Mouse (Mus musculus) liver, embryonic 13.5 days (tissue): ENCODE measurements around the gene Stox2. TPM values are rescaled to one million over a fixed set of nuclear protein-coding genes. Genes with fewer than 3 reads are reported as not detected.
"Not testable (repeated sequence)": the region's sequence is repeated elsewhere in the genome, so short reads cannot be mapped to it uniquely, and the experiment has no call there.

Experiments
- ATAC-seq: fragments of 200-750 bp; cut with Nextera tagmentation; 2 replicates; pipeline ENCODE4 v1.8.0; 2017; ENCODE audit warnings: low read depth, mild to moderate bottlenecking, moderate number of reproducible peaks, moderate library complexity
- DNase-seq: peaks from one replicate; pipeline ENCODE4 v3.0.0; 2022
- H3K27ac ChIP-seq: fragments of 300-500 bp; sonication (generic); 2 replicates; pipeline ENCODE4 v1.5.1; 2015; ENCODE audit warnings: moderate library complexity, mild to moderate bottlenecking, inconsistent platforms
- H3K27me3 ChIP-seq: fragments of 300-500 bp; sonication (generic); 2 replicates; pipeline ENCODE4 v1.6.1; 2015; ENCODE audit warnings: mild to moderate bottlenecking, inconsistent platforms
- H3K36me3 ChIP-seq: fragments of 300-500 bp; sonication (generic); 2 replicates; pipeline ENCODE4 v1.6.1; 2015; ENCODE audit warnings: mild to moderate bottlenecking, inconsistent platforms
- H3K4me1 ChIP-seq: fragments of 300-500 bp; sonication (generic); replicated peaks from 2 replicates; pipeline ENCODE4 v1.6.1; 2015; ENCODE audit warnings: inconsistent platforms
- H3K4me2 ChIP-seq: fragments of 300-500 bp; sonication (generic); 2 replicates; pipeline ENCODE4 v1.6.1; 2015; ENCODE audit warnings: inconsistent platforms, mild to moderate bottlenecking, moderate library complexity
- H3K4me3 ChIP-seq: fragments of 300-500 bp; sonication (generic); replicated peaks from 2 replicates; pipeline ENCODE4 v1.5.1; 2015; ENCODE audit warnings: mild to moderate bottlenecking, inconsistent platforms
- H3K9ac ChIP-seq: fragments of 300-500 bp; sonication (generic); 2 replicates; pipeline ENCODE4 v1.6.1; 2015; ENCODE audit warnings: mild to moderate bottlenecking, inconsistent platforms
- H3K9me3 ChIP-seq: fragments of 300-500 bp; sonication (generic); replicated peaks from 2 replicates; pipeline ENCODE4 v1.6.1; 2016; ENCODE audit warnings: inconsistent platforms
- WGBS: fragments of 180-500 bp; shearing (Covaris S2); methylation state at CpG from one replicate; pipeline ENCODE4 v1.1.7; 2015; ENCODE audit not compliant: insufficient replicate concordance; 5-methylcytosine and 5-hydroxymethylcytosine counted together
- polyA plus RNA-seq: library from polyadenylated mRNA; unstranded; fragments of >200 nt; fragmentation: Nextera tagmentation; extraction: Ambion mirVana; gene quantifications from 2 replicates; pipeline ENCODE4 v1.2.1, GENCODE M21; 2015

The Stox2 gene
- polyA plus RNA-seq: 0.46 and 0.61 TPM in 2 replicates

DNA sequence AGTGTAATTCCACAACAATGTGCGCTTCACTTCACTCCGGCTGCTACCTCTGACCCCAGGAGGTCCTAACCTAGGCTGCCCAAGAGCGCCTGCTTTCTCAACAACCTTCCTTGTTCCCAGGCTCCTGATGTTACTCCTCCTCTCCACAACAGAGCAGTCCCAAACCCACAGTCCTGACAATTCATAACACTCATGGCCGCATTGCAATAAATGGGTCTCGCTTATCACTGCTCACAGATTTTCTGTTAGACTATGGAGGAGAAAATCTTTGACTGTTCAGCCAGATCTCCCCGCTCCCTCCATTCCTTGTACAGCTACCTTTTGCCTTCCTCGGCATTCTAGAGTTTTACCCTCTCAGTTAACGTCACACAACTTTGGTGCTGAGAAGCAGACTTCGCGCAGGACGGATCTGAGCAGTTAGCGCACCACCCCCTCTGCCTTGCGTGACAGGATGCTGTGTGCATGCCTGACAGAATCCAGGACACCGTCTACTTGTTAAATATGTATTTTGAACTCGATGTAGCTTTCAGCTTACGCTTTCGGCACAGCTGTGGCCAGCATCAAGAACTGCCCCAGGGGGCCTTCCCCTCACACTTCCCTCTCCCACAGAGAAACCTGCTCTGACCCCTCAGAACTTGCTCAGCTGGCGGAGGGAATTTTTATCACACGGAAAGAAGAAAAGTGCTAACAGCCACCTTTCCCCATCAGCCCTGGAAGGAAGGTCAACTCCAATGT lies at the start of gene Stox2:
Gene Stox2, minus strand, starts transcription at position 51 of the 735 bp plus-strand sequence.
- DNase-seq (no peak), ATAC-seq (no peak)
- H3K4me2 ChIP-seq: no peak within 1 kb of the TSS

DNA sequence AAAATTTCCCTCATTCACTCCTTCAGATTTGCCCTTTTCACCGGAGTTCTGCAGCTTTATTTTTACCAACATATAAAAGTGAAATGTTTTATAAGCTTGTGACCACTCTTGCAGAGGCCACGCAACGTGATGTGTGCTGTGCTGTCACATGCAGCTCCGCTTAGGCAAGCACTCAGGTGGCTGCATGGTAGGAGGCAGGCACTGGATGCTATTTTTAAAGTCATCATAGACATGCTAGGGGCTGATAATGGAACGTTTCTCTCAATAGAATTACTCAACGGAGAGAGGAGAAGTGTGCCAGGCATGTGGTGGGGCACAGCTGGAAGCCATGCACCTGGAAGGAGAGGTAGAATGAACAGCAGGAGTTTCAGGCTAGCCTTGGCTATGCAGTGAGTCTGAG lies 49.3 kb upstream of the Stox2 start:
- H3K4me1 ChIP-seq: peaks cover 3% of the 10 kb centered on the region; the same call in 1 of the 2 replicates
- H3K4me3 ChIP-seq: no peak overlapping the region
- H3K9ac ChIP-seq: no peak overlapping the region
- ATAC-seq: no peak
- H3K36me3 ChIP-seq: peaks cover 73% of the 10 kb centered on the region
- H3K4me2 ChIP-seq: no peak overlapping the region
- no peaks in the 10 kb centered on the region for H3K9me3 ChIP-seq
- peak overlapping the region; percentile 43; the same call in 1 of the 2 replicates for H3K27ac ChIP-seq
- no peaks in the 10 kb centered on the region for H3K27me3 ChIP-seq
- no peak for DNase-seq
- 73% methylated on average over 6 of the region's 6 CpGs for WGBS

More for the DNA sequence above, at the start of gene Stox2:
- Histone ChIP-seq H3K27me3 (no peaks in the 10 kb centered on the region), H3K36me3 (no peaks in the 10 kb centered on the region), H3K4me3 (no peak within 1 kb of the TSS), H3K9ac (no peak within 1 kb of the TSS), H3K4me1 (no peaks in the 10 kb centered on the region), H3K9me3 (peaks cover 6% of the 10 kb centered on the region; the same call in 1 of the 2 replicates), H3K27ac (no peak within 1 kb of the TSS)
- 77% methylated on average over 19 of the region's 19 CpGs for WGBS

GRCm38 (mm10) chr8:47494602-47495153 lies 48.5 kb upstream of the Stox2 start:
- no peaks in the 10 kb centered on the region for H3K27me3 ChIP-seq
- H3K4me1 ChIP-seq: peaks cover 3% of the 10 kb centered on the region; the same call in 1 of the 2 replicates
- H3K27ac ChIP-seq: peak overlapping the region; percentile 43; the same call in 1 of the 2 replicates
- 72% methylated on average over 12 of the region's 12 CpGs for WGBS
- DNase-seq: no peak
- peaks cover 71% of the 10 kb centered on the region for H3K36me3 ChIP-seq
- no peak overlapping the region for H3K9ac ChIP-seq
- no peak overlapping the region for H3K4me3 ChIP-seq
- H3K4me2 ChIP-seq: no peak overlapping the region
- no peaks in the 10 kb centered on the region for H3K9me3 ChIP-seq
- peak; percentile 75 for ATAC-seq

- H3K27me3 ChIP-seq: no peaks in the 10 kb centered on the region
- peaks cover 62% of the 10 kb centered on the region for H3K36me3 ChIP-seq
- H3K9ac ChIP-seq: no peak overlapping the region
- H3K9me3 ChIP-seq: no peaks in the 10 kb centered on the region
- no peak for DNase-seq
- peaks cover 3% of the 10 kb centered on the region; the same call in 1 of the 2 replicates for H3K4me1 ChIP-seq
- no peak overlapping the region for H3K4me2 ChIP-seq
- no peak for ATAC-seq
- no peak overlapping the region for H3K4me3 ChIP-seq
- H3K27ac ChIP-seq: no peak overlapping the region
- WGBS: 85% methylated on average over 12 of the region's 12 CpGs
Observed at GRCm38 (mm10) chr8:47493106-47493505, 46.9 kb upstream of the Stox2 start.

DNA sequence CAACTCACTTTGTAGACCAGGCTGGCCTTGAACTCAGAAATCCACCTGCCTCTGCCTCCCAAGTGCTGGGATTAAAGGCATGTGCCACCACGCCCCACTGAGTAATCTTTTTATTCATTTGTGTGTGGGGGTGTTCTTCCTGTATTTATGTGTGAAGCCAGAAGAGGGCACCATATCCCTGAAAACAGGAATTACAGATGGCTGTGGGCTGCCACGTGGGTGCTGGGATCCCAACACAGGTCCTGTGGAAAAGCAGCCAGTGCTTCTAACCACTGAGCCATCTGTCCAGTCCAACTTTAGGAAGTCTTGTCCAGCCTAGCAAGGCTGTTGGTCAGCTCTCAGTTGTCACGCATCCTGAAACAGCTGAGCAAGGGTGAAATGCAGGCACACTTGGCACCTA lies 41.1 kb upstream of the Stox2 start:
- whole genome bisulfite sequencing: 76% methylated on average over 3 of the region's 3 CpGs

GRCm38 (mm10) chr8:47482354-47483071 lies 36.4 kb upstream of the Stox2 start:
- H3K4me1 ChIP-seq: no peaks in the 10 kb centered on the region
- WGBS: 71% methylated on average over 12 of the region's 12 CpGs
- no peaks in the 10 kb centered on the region for H3K9me3 ChIP-seq
- H3K4me3 ChIP-seq: no peak overlapping the region
- H3K9ac ChIP-seq: no peak overlapping the region
- DNase-seq: no peak
- no peaks in the 10 kb centered on the region for H3K27me3 ChIP-seq
- no peak for ATAC-seq
- H3K4me2 ChIP-seq: no peak overlapping the region
- peaks cover 4% of the 10 kb centered on the region for H3K36me3 ChIP-seq
- no peak overlapping the region for H3K27ac ChIP-seq

More for the DNA sequence above, 41.1 kb upstream of the Stox2 start:
- Histone ChIP-seq H3K27me3 (no peaks in the 10 kb centered on the region), H3K27ac (no peak overlapping the region), H3K4me3 (no peak overlapping the region), H3K4me2 (no peak overlapping the region), H3K9ac (no peak overlapping the region), H3K4me1 (no peaks in the 10 kb centered on the region), H3K36me3 (peaks cover 27% of the 10 kb centered on the region), H3K9me3 (no peaks in the 10 kb centered on the region)
- ATAC-seq: no peak
- no peak for DNase-seq

DNA sequence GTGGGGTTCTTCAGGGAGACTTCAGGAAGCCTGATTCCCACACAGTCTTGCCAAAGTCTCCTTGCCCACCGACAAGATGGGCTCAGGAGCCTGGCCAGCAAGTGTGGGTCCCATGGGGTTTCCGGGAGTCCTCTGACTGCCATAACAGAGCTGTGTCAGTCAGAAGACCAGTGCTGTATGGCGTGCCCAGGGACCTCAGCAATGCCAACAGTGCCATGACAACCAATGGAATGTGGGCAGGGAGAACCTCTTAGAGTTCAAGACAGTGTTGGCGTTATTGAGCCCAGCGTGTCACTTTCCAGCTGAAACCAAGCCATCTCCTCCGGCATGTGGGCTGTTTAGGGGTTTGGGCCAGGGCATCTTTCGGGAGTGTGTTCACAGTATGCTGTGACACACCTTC lies 33.9 kb upstream of the Stox2 start:
- Histone ChIP-seq H3K4me2 (no peak overlapping the region), H3K4me1 (no peaks in the 10 kb centered on the region), H3K9me3 (no peaks in the 10 kb centered on the region), H3K9ac (no peak overlapping the region), H3K27me3 (no peaks in the 10 kb centered on the region), H3K4me3 (no peak overlapping the region), H3K27ac (no peak overlapping the region), H3K36me3 (no peaks in the 10 kb centered on the region)
- ATAC-seq (no peak), DNase-seq (no peak)
- whole genome bisulfite sequencing: 78% methylated on average over 7 of the region's 7 CpGs

DNA sequence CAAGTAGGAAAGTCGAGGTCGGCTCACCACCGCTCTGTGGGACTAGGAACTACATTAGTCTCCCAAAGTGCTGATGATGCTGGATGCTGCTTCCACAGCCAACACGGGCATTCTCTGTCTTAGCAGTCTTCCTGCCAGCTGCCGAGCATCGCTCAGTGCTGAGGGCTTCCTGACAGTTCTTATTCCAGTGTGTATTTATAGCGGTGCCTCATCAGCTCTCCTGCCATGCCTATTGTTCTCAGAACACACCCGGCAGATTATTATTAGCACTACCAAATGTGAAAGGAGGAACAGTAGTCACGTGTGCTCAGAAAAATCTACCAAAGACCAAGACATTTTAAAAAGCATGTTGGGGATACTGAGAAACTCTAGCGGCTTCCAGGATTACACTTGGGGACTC lies 15.5 kb upstream of the Stox2 start:
- Histone ChIP-seq H3K27me3 (no peaks in the 10 kb centered on the region), H3K9ac (no peak overlapping the region), H3K4me2 (no peak overlapping the region), H3K27ac (no peak overlapping the region), H3K36me3 (no peaks in the 10 kb centered on the region), H3K4me1 (no peaks in the 10 kb centered on the region), H3K4me3 (no peak overlapping the region), H3K9me3 (no peaks in the 10 kb centered on the region; the same call in 1 of the 2 replicates)
- 57% methylated on average over 10 of the region's 10 CpGs for WGBS
- ATAC-seq (no peak), DNase-seq (no peak)

DNA sequence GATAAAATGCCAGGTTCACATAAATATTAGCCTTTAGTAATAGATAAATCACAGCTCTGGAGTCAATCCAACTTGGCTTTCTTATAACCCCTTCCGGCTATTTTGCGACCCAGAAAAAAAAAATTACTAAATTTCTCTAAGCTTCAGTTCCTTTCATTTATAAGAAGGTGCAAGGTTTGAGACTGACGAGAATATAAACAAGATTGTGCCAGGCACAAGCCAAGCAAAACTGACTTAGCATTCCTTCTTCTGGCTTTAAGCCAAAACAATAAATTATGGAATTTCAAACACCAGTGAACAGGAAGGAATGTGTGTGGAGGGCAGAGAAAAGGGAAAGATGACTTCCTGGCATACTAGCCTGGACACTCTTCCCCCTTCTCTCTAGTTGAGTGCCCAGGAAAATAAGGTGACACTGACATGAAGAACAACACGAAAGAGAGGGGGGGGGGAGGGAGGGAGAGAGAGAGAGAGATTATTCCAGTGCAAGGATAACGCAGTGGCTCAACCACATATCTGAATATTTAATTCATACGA lies 13.1 kb upstream of the Stox2 start:
- H3K4me2 ChIP-seq: no peak overlapping the region
- no peak overlapping the region for H3K4me3 ChIP-seq
- H3K9ac ChIP-seq: no peak overlapping the region
- no peaks in the 10 kb centered on the region; the same call in 1 of the 2 replicates for H3K9me3 ChIP-seq
- no peaks in the 10 kb centered on the region for H3K27me3 ChIP-seq
- DNase-seq: no peak
- H3K27ac ChIP-seq: no peak overlapping the region
- 76% methylated on average over 6 of the region's 6 CpGs for WGBS
- no peaks in the 10 kb centered on the region for H3K36me3 ChIP-seq
- ATAC-seq: no peak
- no peaks in the 10 kb centered on the region for H3K4me1 ChIP-seq

DNA sequence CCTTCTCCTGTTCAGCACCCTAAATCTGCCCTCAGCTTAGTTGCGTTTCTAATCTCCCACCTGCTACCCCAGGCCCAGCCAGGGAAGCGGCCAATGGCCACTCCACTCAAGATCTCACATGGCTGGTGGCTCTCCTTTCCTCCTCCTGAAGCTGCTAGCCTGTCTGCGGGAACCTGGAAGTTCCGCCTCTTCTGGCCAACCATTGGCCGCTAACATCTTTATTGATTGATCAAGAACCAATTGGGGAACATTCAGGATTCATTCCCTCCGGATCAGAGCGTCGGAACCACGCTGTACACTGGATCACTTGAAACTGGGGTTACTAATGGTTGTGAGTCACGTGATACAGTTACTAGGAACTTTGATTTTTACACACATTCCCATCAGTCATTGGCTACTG lies 12.4 kb upstream of the Stox2 start:
- Histone ChIP-seq H3K4me1 (no peaks in the 10 kb centered on the region), H3K27me3 (no peaks in the 10 kb centered on the region), H3K9ac (no peak overlapping the region), H3K27ac (no peak overlapping the region), H3K9me3 (no peaks in the 10 kb centered on the region; the same call in 1 of the 2 replicates), H3K36me3 (no peaks in the 10 kb centered on the region), H3K4me2 (no peak overlapping the region), H3K4me3 (no peak overlapping the region)
- WGBS: 75% methylated on average over 10 of the region's 10 CpGs
- DNase-seq (no peak), ATAC-seq (no peak)

DNA sequence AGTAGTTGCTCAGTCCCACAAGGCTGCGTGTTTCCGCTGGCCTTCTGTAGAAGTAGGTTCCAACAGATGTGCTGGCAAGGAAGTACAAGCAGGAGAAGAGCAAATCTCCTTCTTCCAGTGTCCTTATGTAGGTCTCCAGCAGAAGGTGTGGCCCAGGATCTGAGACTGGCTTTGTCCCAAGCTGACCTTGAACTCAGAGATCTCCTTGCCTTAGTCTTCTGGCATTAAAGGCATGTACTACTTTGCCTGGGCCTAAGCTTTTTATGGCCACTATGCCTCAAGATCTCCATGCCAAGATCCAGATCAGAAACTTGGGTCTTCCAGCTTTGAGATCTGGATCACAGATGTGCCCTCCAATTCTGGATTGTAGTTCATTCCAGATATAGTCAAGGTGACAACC lies 3.0 kb upstream of the Stox2 start:
- H3K4me3 ChIP-seq, H3K4me2 ChIP-seq, H3K9ac ChIP-seq, ATAC-seq, H3K9me3 ChIP-seq, H3K4me1 ChIP-seq, H3K27ac ChIP-seq, H3K27me3 ChIP-seq, DNase-seq, H3K36me3 ChIP-seq: not testable (repeated sequence)
- WGBS: 71% methylated on average over 2 of the region's 2 CpGs
